Mouse (Mus musculus) brain, embryonic 18.5 days (tissue): ENCODE data around the gene Selp.

Experiments used
- DNase-seq: peaks from one replicate; pipeline ENCODE4 v3.0.0-alpha.2; 2012; ENCODE audit warnings: low read depth, low spot score

The Selp gene

GRCm38 (mm10) chr1:164119892-164120776, 5.1 kb downstream of the Selp start:
- DNase-seq, result no peak

GRCm38 (mm10) chr1:164120777-164121158, 5.7 kb downstream of the Selp start:
- no peak for DNase-seq

GRCm38 (mm10) chr1:164123836-164124235, 8.8 kb downstream of the Selp start:
- DNase-seq, result no peak

- no peak for DNase-seq
These were observed 14.9 kb downstream of the Selp start for GRCm38 (mm10) chr1:164130013-164130412.

GRCm38 (mm10) chr1:164132609-164133008, 17.5 kb downstream of the Selp start:
- DNase-seq, result no peak

GRCm38 (mm10) chr1:164134101-164134500, 19.0 kb downstream of the Selp start:
- no peak for DNase-seq

- DNase-seq, result no peak
These were observed 20.3 kb downstream of the Selp start for GRCm38 (mm10) chr1:164135360-164135759.

GRCm38 (mm10) chr1:164135960-164136359, 20.9 kb downstream of the Selp start:
- no peak for DNase-seq

- no peak for DNase-seq
These were observed 21.6 kb downstream of the Selp start for GRCm38 (mm10) chr1:164136636-164137035.

- DNase-seq, result no peak
These were observed 23.5 kb downstream of the Selp start for GRCm38 (mm10) chr1:164138365-164139130.

- DNase-seq, result no peak
These were observed 24.4 kb downstream of the Selp start for GRCm38 (mm10) chr1:164139464-164139863.

GRCm38 (mm10) chr1:164149083-164149482, 34.0 kb downstream of the Selp start:
- no peak for DNase-seq

GRCm38 (mm10) chr1:164151387-164152088, 36.5 kb downstream of the Selp start, which contains the start of gene F5:
Gene F5, plus strand, starts transcription at chr1:164151838.
- DNase-seq, result no peak

- no peak for DNase-seq
These were observed 37.8 kb downstream of the Selp start for GRCm38 (mm10) chr1:164152836-164153235.

GRCm38 (mm10) chr1:164154983-164155382, 39.9 kb downstream of the Selp start:
- DNase-seq, result no peak

GRCm38 (mm10) chr1:164158571-164158970, 43.5 kb downstream of the Selp start:
- no peak for DNase-seq

GRCm38 (mm10) chr1:164159781-164160180, 44.7 kb downstream of the Selp start:
- no peak for DNase-seq

- no peak for DNase-seq
These were observed 47.7 kb downstream of the Selp start for GRCm38 (mm10) chr1:164162745-164163144.

GRCm38 (mm10) chr1:164168818-164169217, 53.8 kb downstream of the Selp start:
- no peak for DNase-seq

GRCm38 (mm10) chr1:164170434-164170833, 55.4 kb downstream of the Selp start:
- DNase-seq, result no peak

- DNase-seq, result no peak
These were observed 58.1 kb downstream of the Selp start for GRCm38 (mm10) chr1:164173145-164173544.

- DNase-seq, result no peak
These were observed 61.8 kb downstream of the Selp start for GRCm38 (mm10) chr1:164176856-164177255.
